Mouse (Mus musculus): Measurements from ENCODE around the gene Scgb2b12.
"Not testable (repeated sequence)": the region's sequence is repeated elsewhere in the genome, so short reads cannot be mapped to it uniquely, and the experiment has no call there.

The Scgb2b12 gene

GRCm38 (mm10) chr7:32327145-32327544 lies at the start of gene Scgb2b12:
TSS of gene Scgb2b12 (minus strand) at chr7:32327245.
- not testable (repeated sequence) for DNase-seq

- DNase-seq, result not testable (repeated sequence)
Observed at GRCm38 (mm10) chr7:32333882-32334281, 6.8 kb upstream of the Scgb2b12 start, which contains the start of gene Scgb1b12. TSS of gene Scgb1b12 (plus strand) at chr7:32334182.

All from kidney, postnatal 10 days (tissue).